In the genomic region with DNA sequence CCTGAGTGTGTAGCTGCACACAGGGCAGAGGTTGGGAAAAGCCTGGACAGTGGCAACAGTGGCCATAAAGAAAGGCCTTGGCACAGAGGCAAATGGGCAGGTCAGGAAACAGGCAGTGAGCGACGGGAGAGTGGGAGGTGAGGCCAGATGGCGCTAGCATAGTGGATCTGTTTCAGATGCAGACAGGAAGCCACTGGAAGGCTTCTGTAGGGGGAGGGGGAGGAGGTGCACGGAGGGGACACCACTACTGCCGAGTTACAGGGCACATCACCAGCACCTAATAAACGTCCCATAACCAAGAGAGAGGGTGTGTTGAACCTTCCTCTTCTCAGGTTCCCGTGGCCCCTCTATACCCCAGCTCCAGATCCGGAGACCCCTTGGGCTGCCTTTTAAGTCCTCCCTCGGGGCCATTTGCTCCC, we compare ENCODE assay signal across 11 mouse cellular contexts. TPM values are rescaled to one million over a fixed set of nuclear protein-coding genes. Genes with fewer than 3 reads are reported as not detected.
A peak's percentile ranks its signal among the peaks of the same experiment; 100 is the strongest.
DNase-seq lines count a peak whose midpoint lies in the region; ATAC-seq and TF ChIP-seq lines count a peak whose summit lies in the region.
"Had no signal": no experiment of that assay in that cellular context is flagged by ENCODE, and none has a peak within 500 bp of the region (broad histone marks: within the 10 kb centered on the region; RNA-seq: fewer than 3 reads in every experiment).

No protein-coding gene starts in this region.

- H3K36me3 ChIP-seq in kidney, embryonic 14.5 days (ENCODE audit: control insufficient read depth, insufficient read depth, low read length), result no peaks in the 10 kb centered on the region
- H3K36me3 ChIP-seq in hindbrain, embryonic 13.5 days, result no peaks in the 10 kb centered on the region
- H3K36me3 ChIP-seq in myocyte (ENCODE audit: control insufficient read depth, insufficient read depth), result no peaks in the 10 kb centered on the region

- DNase-seq in kidney, postnatal 25 days, result no peak
- peak; percentile 44 for DNase-seq in cerebellum, adult 8-10 months
- DNase-seq in gastrocnemius, postnatal 25 days, result no peak
- no peak for DNase-seq in kidney, postnatal 10 days
- no peak for DNase-seq in testis, postnatal 14 days (ENCODE audit: low spot score)

- no peaks in the 10 kb centered on the region for H3K27me3 ChIP-seq in kidney, embryonic 14.5 days (ENCODE audit: control insufficient read depth, insufficient read depth, low read length)
- H3K27me3 ChIP-seq in hindbrain, embryonic 13.5 days, result no peaks in the 10 kb centered on the region
- H3K27me3 ChIP-seq in myocyte (ENCODE audit: control insufficient read depth, insufficient read depth, insufficient read length), result peaks cover 36% of the 10 kb centered on the region

- H3ac ChIP-seq in myocyte (ENCODE audit: control insufficient read depth, insufficient read length), result no peak overlapping the region

- H3K79me2 ChIP-seq in myocyte (ENCODE audit: control insufficient read depth, insufficient read depth), result no peaks in the 10 kb centered on the region

- peak overlapping the region; percentile 27; the same call in 1 of the 2 replicates for H3K4me2 ChIP-seq in kidney, embryonic 14.5 days (replicated peaks; ENCODE audit: low read depth, low read length)
- no peak overlapping the region for H3K4me2 ChIP-seq in hindbrain, embryonic 13.5 days
- peak overlapping the region; percentile 12 for H3K4me2 ChIP-seq in myocyte (ENCODE audit: low read depth)

- no peak overlapping the region for H3K27ac ChIP-seq in kidney, embryonic 14.5 days (ENCODE audit: low read depth, low read length)
- peak overlapping the region; percentile 25; the same call in 1 of the 2 replicates for H3K27ac ChIP-seq in hindbrain, embryonic 13.5 days

- no peak; the same call in 1 of the 2 replicates for ATAC-seq in kidney, embryonic 14.5 days (ENCODE audit: low FRiP score, low TSS enrichment)
- 0 out of 2 replicates have a peak, but pooled peaks have one; percentile 13 for ATAC-seq in hindbrain, embryonic 13.5 days (ENCODE audit: low FRiP score)

- no peak for TF ChIP-seq POLR2A in myocyte (IDR thresholded peaks at IDR 0.05; ENCODE audit: insufficient read length, low read depth)

- 2% methylated on average over 9 of the region's 9 CpGs for WGBS in kidney, embryonic 14.5 days
- 22% methylated on average over 9 of the region's 9 CpGs for WGBS in hindbrain, embryonic 13.5 days

- no peaks in the 10 kb centered on the region for H3K9me3 ChIP-seq in kidney, embryonic 14.5 days (ENCODE audit: control insufficient read depth, low read length)
- peaks cover 10% of the 10 kb centered on the region; the same call in 1 of the 2 replicates for H3K9me3 ChIP-seq in hindbrain, embryonic 13.5 days

- H3K9ac ChIP-seq in kidney, embryonic 14.5 days (ENCODE audit: low read depth, low read length), result no peak overlapping the region
- no peak overlapping the region for H3K9ac ChIP-seq in hindbrain, embryonic 13.5 days

- peaks cover 10% of the 10 kb centered on the region for H3K4me1 ChIP-seq in kidney, embryonic 14.5 days (ENCODE audit: control insufficient read depth, insufficient read depth, low read length)
- peaks cover 31% of the 10 kb centered on the region for H3K4me1 ChIP-seq in hindbrain, embryonic 13.5 days (replicated peaks)

- no peak overlapping the region; the same call in 1 of the 2 replicates for H3K4me3 ChIP-seq in kidney, embryonic 14.5 days (ENCODE audit: low read length)
- H3K4me3 ChIP-seq in hindbrain, embryonic 13.5 days, result no peak overlapping the region
- H3K4me3 ChIP-seq in myocyte, result no peak overlapping the region

TF ChIP-seq in myocyte, 11 proteins besides CTCF, POLR2A, EP300 and RAD21:
- no peak for TF ChIP-seq MYOD1 (IDR thresholded peaks at IDR 0.05; ENCODE audit: control insufficient read depth in 1 of 3, insufficient read length in 2 of 3, low read depth in 2 of 3)
- no peak for TF ChIP-seq TCF12 (IDR thresholded peaks at IDR 0.05; ENCODE audit: insufficient read depth, poor library complexity, severe bottlenecking)
- no peak for TF ChIP-seq USF1 (IDR thresholded peaks at IDR 0.05; ENCODE audit: low read depth)
- no peak for TF ChIP-seq MAX (IDR thresholded peaks at IDR 0.05; ENCODE audit: low read depth)
- no peak for TF ChIP-seq POLR2AphosphoS2 (IDR thresholded peaks at IDR 0.05; ENCODE audit: insufficient read length, low read depth)
- TF ChIP-seq TCF3 (IDR thresholded peaks at IDR 0.05; ENCODE audit: insufficient read length, low read depth), result no peak
- no peak for TF ChIP-seq REST (IDR thresholded peaks at IDR 0.05; ENCODE audit: insufficient read depth, insufficient read length)
- TF ChIP-seq CEBPB (IDR thresholded peaks at IDR 0.05; ENCODE audit: insufficient read depth, poor library complexity, severe bottlenecking), result no peak

RNA-seq across cellular contexts. Expression of gene Tspan17, which starts 48.3 kb away (rescaled TPM):
- 5.2 and 6.4 TPM in 2 replicates for polyA plus RNA-seq in kidney, embryonic 14.5 days (2014; fragmentation: Nextera tagmentation; extraction: Ambion mirVana)
- 50.4 and 54.0 TPM in 2 replicates for polyA plus RNA-seq in hindbrain, embryonic 13.5 days (2015; fragmentation: Nextera tagmentation; extraction: Ambion mirVana)
- polyA plus RNA-seq in myocyte (2012; fragmentation: generic; extraction: Trizol), result 65.3 TPM
- total RNA-seq in gastrocnemius, postnatal 25 days (2021), result 10 to 100 TPM; 14.2 to 18.0 TPM

RNA-seq across cellular contexts. Expression of gene Eif4e1b, which starts 53.7 kb away (rescaled TPM):
- not detected in 2 replicates for polyA plus RNA-seq in kidney, embryonic 14.5 days (2014; fragmentation: Nextera tagmentation; extraction: Ambion mirVana)
- not detected in 2 replicates for polyA plus RNA-seq in hindbrain, embryonic 13.5 days (2015; fragmentation: Nextera tagmentation; extraction: Ambion mirVana)
- polyA plus RNA-seq in myocyte (2012; fragmentation: generic; extraction: Trizol), result not detected
- not detected for total RNA-seq in gastrocnemius, postnatal 25 days (2021)
- total RNA-seq: common myeloid progenitor, adult 5-6 weeks; liver, adult 2 months had no signal
- polyA plus RNA-seq: liver, adult 2 months; stomach, embryonic 16.5 days had no signal
